Mouse (Mus musculus): ENCODE data around the gene Pfn1. TPM values are rescaled to one million over a fixed set of nuclear protein-coding genes. Genes with fewer than 3 reads are reported as not detected.

Pfn1 gene
- polyA plus RNA-seq, 1 experiment = 9,580 TPM

DNA sequence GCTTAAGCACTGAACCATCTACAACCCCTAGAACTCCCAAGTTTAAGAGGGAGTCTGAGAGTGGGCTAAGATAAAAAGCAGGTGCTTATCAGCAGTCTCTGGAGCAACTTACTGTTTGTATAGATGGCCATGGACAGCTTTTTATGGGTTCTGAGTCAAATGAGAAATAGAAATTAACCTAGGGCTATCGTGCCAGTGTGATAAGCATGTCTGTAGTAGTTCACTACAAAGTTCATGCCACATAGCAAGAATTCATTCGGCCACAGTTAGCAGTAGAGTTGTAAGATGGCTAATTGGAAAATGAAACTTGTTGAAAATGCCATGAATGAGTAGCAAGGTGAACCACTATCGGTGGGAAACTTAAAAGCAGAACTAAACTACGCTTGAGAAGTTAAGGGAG, 5.9 kb downstream of the Pfn1 start:
- TF ChIP-seq GATA1 (IDR thresholded peaks at IDR 0.05; ENCODE audit: borderline replicate concordance, low read length) (no peak), FLI1 (IDR thresholded peaks at IDR 0.05; ENCODE audit: low read length) (no peak)
- Histone ChIP-seq H3K36me3 (replicated peaks; ENCODE audit: low read length) (peaks cover 84% of the 10 kb centered on the region), H3K9me3 (no peaks in the 10 kb centered on the region), H3K4me1 (peaks cover 73% of the 10 kb centered on the region), H3K4me3 (replicated peaks) (peak overlapping the region; percentile 93), H3K27me3 (replicated peaks) (no peaks in the 10 kb centered on the region)

DNA sequence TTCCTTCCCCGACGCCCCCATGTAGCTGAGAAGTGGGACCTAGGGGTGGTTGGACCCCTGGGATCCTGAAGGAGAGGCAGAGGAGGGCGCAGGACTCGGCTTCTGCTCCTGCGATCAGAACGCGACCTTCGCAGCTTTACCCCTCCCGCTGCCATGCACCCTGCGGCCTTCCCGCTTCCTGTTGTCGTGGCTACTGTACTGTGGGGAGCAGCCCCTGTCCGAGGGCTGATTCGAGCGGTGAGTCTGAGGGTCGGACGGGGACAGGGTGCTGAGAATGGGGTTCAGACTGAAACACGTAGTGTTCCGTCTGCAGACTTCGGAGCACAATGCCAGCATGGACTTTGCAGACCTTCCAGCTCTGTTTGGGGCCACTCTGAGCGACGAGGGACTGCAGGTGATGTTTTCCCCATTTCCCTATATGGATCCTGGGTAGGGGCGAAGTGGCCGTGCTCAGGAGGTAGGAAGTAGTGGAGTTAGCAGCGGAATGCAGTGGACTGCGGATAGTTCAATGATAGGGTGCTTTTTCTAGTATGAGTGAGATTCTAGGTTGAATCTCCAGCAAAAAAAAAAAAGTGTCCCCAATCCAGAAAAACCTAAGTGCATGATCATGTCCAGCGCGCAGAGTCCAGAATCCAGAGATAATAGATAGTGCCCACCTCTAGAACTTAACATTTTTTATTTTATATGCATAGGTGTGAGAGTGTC, 6.6 kb downstream of the Pfn1 start:
- peak overlapping the region; percentile 93 for H3K4me3 ChIP-seq (replicated peaks)

DNA sequence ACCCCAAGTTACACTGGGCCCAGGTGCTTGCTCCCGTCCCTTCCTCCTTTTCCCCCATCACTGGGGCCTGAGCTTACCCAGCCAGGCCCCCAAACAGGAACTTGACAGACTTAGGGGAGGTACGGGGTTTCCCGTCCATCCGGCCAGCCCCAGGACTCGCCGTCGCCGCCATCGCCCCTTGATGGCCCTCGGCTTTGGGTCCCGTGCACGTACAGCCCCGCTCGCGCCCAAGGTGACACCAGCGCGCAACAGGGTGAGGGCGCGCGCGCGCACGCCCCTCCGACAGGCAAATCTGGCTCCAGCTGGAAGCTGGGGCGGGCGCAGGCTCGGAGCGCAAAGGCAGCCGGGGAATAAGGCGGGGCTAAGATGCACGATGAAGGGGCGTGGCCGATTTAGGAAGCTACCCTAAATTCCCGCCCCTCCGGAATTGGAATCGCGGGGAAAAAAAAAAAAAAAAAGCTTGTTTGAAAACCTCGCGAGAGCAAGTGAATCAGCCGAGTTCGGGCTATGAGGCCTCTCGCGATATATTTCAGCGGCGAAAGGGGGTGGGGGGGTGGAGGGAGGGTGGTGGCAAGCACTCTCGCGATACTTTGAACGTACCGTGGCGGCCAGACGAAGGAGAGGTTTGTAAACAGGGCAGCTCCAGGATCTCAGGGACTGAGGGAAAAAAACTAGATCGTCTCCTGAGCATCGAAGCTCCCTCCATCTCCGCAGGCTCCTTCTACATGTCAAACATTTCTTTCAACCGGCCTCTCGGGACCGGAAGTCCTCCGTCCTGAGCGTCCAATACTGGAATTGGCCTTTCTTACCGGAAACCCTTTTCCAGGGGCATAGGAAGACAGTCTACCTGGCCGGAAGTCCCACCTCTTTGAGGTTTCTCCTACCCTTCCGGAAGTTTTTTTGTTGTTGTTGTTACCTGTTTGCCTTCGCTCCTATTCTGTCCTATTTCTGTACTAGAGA, 7.5 kb downstream of the Pfn1 start, which contains the start of the genes Rnf167 and Slc25a11:
Rnf167 (plus strand) TSS at position 545 of the 960 bp plus-strand sequence.
Slc25a11 (minus strand) TSS at position 789 of the 960 bp plus-strand sequence.
- no peak for TF ChIP-seq GATA1 (IDR thresholded peaks at IDR 0.05; ENCODE audit: borderline replicate concordance, low read length)
- TF ChIP-seq FLI1 (IDR thresholded peaks at IDR 0.05; ENCODE audit: low read length) = peak; percentile 42; the same call in 1 of the 2 replicates
- Histone ChIP-seq H3K4me3 (replicated peaks) (peak within 1 kb of the TSS; percentile 93), H3K36me3 (replicated peaks; ENCODE audit: low read length) (peaks cover 86% of the 10 kb centered on the region), H3K4me1 (peaks cover 73% of the 10 kb centered on the region), H3K9me3 (no peaks in the 10 kb centered on the region), H3K27me3 (replicated peaks) (no peaks in the 10 kb centered on the region)

More for the DNA sequence above, 6.6 kb downstream of the Pfn1 start:
- TF ChIP-seq GATA1 (IDR thresholded peaks at IDR 0.05; ENCODE audit: borderline replicate concordance, low read length) (no peak), FLI1 (IDR thresholded peaks at IDR 0.05; ENCODE audit: low read length) (0 out of 2 replicates have a peak, but pooled peaks have one; percentile 2)
- Histone ChIP-seq H3K9me3 (no peaks in the 10 kb centered on the region), H3K27me3 (replicated peaks) (no peaks in the 10 kb centered on the region), H3K4me1 (peaks cover 78% of the 10 kb centered on the region), H3K36me3 (replicated peaks; ENCODE audit: low read length) (peaks cover 86% of the 10 kb centered on the region)

DNA sequence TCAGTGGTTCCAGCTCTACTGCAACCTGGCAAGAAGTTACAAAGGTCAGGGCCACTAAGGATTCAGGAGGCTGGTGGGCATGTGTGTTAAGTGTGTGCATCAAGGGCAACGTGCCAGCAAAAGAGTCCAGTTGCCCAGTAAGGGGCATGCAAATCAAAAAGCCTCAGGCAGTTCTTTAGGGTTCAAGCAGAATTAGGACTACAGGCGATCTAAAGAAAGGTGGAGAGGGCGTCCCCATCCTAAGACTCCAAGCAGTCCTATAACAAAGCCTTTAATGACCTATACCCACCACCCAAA, 8.2 kb downstream of the Pfn1 start:
- Histone ChIP-seq H3K27me3 (replicated peaks) (no peaks in the 10 kb centered on the region), H3K4me3 (replicated peaks) (peak overlapping the region; percentile 93), H3K36me3 (replicated peaks; ENCODE audit: low read length) (peaks cover 84% of the 10 kb centered on the region), H3K9me3 (no peaks in the 10 kb centered on the region), H3K4me1 (peaks cover 71% of the 10 kb centered on the region)
- no peak for TF ChIP-seq GATA1 (IDR thresholded peaks at IDR 0.05; ENCODE audit: borderline replicate concordance, low read length)
- no peak for TF ChIP-seq FLI1 (IDR thresholded peaks at IDR 0.05; ENCODE audit: low read length)

DNA sequence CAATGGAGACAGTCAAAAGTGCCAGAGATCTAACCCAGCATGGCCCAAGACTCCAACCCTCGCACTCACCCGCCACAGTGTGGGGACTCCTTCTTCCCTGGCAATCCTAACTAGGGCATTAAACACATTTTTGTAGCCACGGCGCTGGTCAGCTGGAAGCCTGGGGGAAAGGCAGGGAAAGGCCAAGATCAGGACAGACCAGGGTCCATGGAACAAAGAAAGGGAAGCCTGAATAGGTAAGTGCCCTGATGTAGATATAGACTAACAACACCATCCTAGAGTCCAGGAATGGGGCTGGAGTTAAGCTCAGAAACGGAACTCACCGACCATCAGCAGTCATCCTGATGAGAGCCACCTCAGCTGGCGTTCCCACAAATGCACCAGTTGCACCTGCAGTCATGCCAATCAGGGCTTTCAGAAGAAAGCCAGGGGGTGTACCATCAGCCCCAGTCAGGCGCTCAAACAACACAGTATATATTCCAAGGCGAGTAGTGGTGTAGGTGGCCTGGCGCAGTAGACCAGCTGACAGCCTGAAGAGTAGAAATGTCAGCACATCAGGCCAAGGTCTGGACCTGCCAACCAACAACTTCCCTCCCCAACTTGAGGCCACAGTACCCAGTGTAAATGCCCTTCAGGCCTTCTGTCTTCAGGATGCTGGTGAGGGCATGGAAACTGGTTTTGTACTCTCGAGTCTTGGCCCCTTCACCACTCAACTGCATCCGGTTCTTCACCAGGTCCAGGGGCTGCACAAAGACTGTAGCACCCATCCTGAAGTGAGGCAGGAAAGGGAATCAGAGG, 8.8 kb downstream of the Pfn1 start:
- Histone ChIP-seq H3K27me3 (replicated peaks) (no peaks in the 10 kb centered on the region), H3K9me3 (no peaks in the 10 kb centered on the region), H3K4me3 (replicated peaks) (peak overlapping the region; percentile 93), H3K36me3 (replicated peaks; ENCODE audit: low read length) (peaks cover 84% of the 10 kb centered on the region), H3K4me1 (peaks cover 71% of the 10 kb centered on the region)
- TF ChIP-seq FLI1 (IDR thresholded peaks at IDR 0.05; ENCODE audit: low read length) (no peak), GATA1 (IDR thresholded peaks at IDR 0.05; ENCODE audit: borderline replicate concordance, low read length) (no peak)

DNA sequence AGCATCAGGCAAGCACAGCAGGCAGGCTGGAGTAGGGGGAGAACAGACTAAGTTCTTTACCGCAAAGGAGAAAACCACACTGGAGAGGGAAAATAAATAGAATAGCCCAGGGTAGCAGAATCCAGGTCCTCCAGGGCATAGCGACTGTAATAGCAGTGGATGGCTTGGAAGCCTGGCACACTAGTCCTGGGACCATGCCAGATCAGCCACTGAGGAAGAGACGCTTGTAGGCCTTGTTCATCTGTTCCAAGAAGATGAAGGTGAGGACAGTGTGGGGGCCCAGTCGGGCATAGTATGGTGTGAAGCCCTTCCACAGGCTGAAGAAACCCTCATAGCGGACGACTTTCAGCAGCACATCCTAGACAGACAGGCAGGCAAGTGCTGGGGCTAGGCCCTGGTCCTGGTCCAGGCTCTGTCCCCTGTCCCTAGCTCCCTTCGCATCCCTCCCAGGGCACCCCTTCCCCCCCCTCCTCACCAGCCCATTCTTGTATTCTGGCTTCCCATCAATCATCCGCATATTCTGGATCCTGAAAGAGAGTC, 9.8 kb downstream of the Pfn1 start:
- H3K9me3 ChIP-seq = no peaks in the 10 kb centered on the region
- H3K27me3 ChIP-seq (replicated peaks) = no peaks in the 10 kb centered on the region
- H3K4me3 ChIP-seq (replicated peaks) = peak overlapping the region; percentile 93
- peaks cover 84% of the 10 kb centered on the region for H3K36me3 ChIP-seq (replicated peaks; ENCODE audit: low read length)
- TF ChIP-seq FLI1 (IDR thresholded peaks at IDR 0.05; ENCODE audit: low read length) = no peak
- no peak for TF ChIP-seq GATA1 (IDR thresholded peaks at IDR 0.05; ENCODE audit: borderline replicate concordance, low read length)
- peaks cover 71% of the 10 kb centered on the region for H3K4me1 ChIP-seq

DNA sequence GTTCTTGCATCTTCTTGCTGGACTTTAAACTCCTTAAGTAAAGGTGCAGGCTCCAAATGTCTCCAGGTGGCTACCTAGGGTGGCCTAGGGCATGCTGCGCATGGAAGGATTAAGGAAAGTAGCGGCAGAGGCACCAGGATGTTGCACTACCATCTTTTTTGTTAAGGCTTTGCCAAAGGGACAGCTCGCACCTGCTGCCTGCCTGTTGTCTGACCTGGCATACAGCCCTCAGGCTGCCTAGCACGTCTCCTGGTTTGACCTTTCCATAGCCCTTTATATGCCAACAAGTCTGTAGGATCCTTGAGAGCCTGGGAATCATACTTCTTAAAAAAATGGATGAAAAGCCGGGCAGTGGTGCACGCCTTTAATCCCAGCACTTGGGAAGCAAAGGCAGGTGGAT, 11.4 kb downstream of the Pfn1 start:
- peaks cover 75% of the 10 kb centered on the region for H3K36me3 ChIP-seq (replicated peaks; ENCODE audit: low read length)
- TF ChIP-seq GATA1 (IDR thresholded peaks at IDR 0.05; ENCODE audit: borderline replicate concordance, low read length) (no peak), FLI1 (IDR thresholded peaks at IDR 0.05; ENCODE audit: low read length) (no peak)
- peak overlapping the region; percentile 93 for H3K4me3 ChIP-seq (replicated peaks)
- peaks cover 74% of the 10 kb centered on the region for H3K4me1 ChIP-seq
- no peaks in the 10 kb centered on the region for H3K9me3 ChIP-seq
- H3K27me3 ChIP-seq (replicated peaks) = no peaks in the 10 kb centered on the region

DNA sequence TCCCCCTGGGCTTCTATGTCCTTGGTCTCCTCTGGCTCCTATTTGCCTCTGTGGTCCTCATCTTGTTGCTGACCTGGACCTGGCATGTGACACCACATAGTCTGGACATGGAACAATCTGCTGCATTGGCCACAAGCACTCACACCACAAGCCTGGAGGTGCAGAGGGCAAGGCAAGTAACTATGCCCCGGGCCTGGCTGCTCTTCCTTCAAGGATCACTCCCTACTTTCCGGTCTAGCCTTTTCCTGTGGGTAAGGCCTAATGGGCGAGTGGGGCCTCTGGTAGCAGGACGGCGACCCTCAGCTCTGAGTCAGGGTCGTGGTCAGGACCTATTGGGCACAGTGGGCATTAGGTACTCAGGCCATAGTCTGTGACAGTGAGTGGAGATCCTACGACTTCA, 13.2 kb downstream of the Pfn1 start:
- Histone ChIP-seq H3K9me3 (no peaks in the 10 kb centered on the region), H3K4me3 (replicated peaks) (peak overlapping the region; percentile 93), H3K36me3 (replicated peaks; ENCODE audit: low read length) (peaks cover 71% of the 10 kb centered on the region), H3K4me1 (peaks cover 87% of the 10 kb centered on the region), H3K27me3 (replicated peaks) (no peaks in the 10 kb centered on the region)
- TF ChIP-seq FLI1 (IDR thresholded peaks at IDR 0.05; ENCODE audit: low read length) = no peak
- no peak for TF ChIP-seq GATA1 (IDR thresholded peaks at IDR 0.05; ENCODE audit: borderline replicate concordance, low read length)

DNA sequence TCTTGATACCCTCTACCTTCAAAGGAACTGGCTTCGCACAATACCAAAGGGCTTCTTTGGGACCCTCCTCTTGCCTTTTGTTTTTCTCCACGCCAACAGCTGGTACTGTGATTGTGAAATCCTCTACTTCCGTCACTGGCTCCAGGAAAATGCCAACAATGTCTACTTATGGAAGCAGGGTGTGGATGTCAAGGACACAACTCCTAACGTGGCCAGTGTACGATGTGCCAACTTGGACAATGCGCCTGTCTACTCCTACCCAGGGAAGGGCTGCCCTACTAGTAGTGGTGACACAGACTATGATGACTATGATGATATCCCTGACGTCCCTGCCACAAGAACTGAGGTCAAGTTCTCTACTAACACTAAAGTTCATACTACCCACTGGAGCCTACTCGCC, 14.5 kb downstream of the Pfn1 start:
- Histone ChIP-seq H3K36me3 (replicated peaks; ENCODE audit: low read length) (peaks cover 58% of the 10 kb centered on the region), H3K27me3 (replicated peaks) (no peaks in the 10 kb centered on the region), H3K4me3 (replicated peaks) (peak overlapping the region; percentile 93), H3K4me1 (peaks cover 83% of the 10 kb centered on the region), H3K9me3 (no peaks in the 10 kb centered on the region)
- TF ChIP-seq GATA1 (IDR thresholded peaks at IDR 0.05; ENCODE audit: borderline replicate concordance, low read length) (no peak), FLI1 (IDR thresholded peaks at IDR 0.05; ENCODE audit: low read length) (no peak)

Measured in megakaryocyte, embryonic 14.5 days (primary cell).